Comparison of ENCODE assay signal across 10 mouse cellular contexts in the genomic region with DNA sequence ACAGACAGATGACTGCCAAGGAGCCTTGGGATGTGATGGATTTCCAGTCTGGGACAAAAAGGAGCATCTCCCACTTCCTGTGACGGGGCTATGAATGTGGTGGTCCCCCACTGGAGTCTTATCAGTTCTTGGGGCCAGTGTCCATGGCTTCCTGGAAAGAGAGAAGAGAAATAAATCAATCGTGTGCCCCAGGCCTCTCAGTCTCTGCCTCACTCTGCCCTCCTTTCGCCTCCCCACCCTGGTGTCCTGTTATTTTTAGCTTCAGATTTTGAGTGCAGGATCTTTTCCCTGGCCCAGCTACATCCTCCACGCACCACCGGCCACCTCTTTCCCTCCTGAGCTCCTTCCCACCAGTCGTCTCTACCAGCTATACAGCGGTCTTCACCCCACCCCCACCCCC. TPM values are rescaled to one million over a fixed set of nuclear protein-coding genes. Genes with fewer than 3 reads are reported as not detected.
A peak's percentile ranks its signal among the peaks of the same experiment; 100 is the strongest.
DNase-seq lines count a peak whose midpoint lies in the region; ATAC-seq and TF ChIP-seq lines count a peak whose summit lies in the region.
"Had no signal": no experiment of that assay in that cellular context is flagged by ENCODE, and none has a peak within 500 bp of the region (broad histone marks: within the 10 kb centered on the region; RNA-seq: fewer than 3 reads in every experiment).

No protein-coding gene starts in this region.

- ATAC-seq in embryonic facial prominence, embryonic 15.5 days (ENCODE audit: insufficient number of reproducible peaks, low FRiP score, low TSS enrichment, low read depth): no peak
- no peak for ATAC-seq in hindbrain, postnatal 0 days
- ATAC-seq in neural tube, embryonic 12.5 days (ENCODE audit: low FRiP score, low read depth): 0 out of 2 replicates have a peak, but pooled peaks have one; percentile 14

- H3K9ac ChIP-seq in embryonic facial prominence, embryonic 15.5 days: peak overlapping the region; percentile 43; the same call in 1 of the 2 replicates
- H3K9ac ChIP-seq in hindbrain, postnatal 0 days (replicated peaks; ENCODE audit: low read length): peak overlapping the region; percentile 74
- H3K9ac ChIP-seq in neural tube, embryonic 12.5 days: no peak overlapping the region

- H3K4me3 ChIP-seq in layer of hippocampus, adult 2 months: peak overlapping the region; percentile 88
- H3K4me3 ChIP-seq in embryonic facial prominence, embryonic 15.5 days (replicated peaks): peak overlapping the region; percentile 54
- peak overlapping the region; percentile 59 for H3K4me3 ChIP-seq in hindbrain, postnatal 0 days (ENCODE audit: low read length)
- H3K4me3 ChIP-seq in neural tube, embryonic 12.5 days: peak overlapping the region; percentile 44

- H3K27me3 ChIP-seq in embryonic facial prominence, embryonic 15.5 days: no peaks in the 10 kb centered on the region
- H3K27me3 ChIP-seq in hindbrain, postnatal 0 days (ENCODE audit: insufficient read depth, low read length): no peaks in the 10 kb centered on the region
- peaks cover 14% of the 10 kb centered on the region for H3K27me3 ChIP-seq in neural tube, embryonic 12.5 days (replicated peaks)

- H3K27ac ChIP-seq in layer of hippocampus, adult 2 months: peak overlapping the region; percentile 98
- no peak overlapping the region for H3K27ac ChIP-seq in embryonic facial prominence, embryonic 15.5 days (replicated peaks)
- H3K27ac ChIP-seq in hindbrain, postnatal 0 days: peak overlapping the region; percentile 78; the same call in 1 of the 2 replicates
- no peak overlapping the region for H3K27ac ChIP-seq in neural tube, embryonic 12.5 days

- H3K9me3 ChIP-seq in embryonic facial prominence, embryonic 15.5 days (replicated peaks): no peaks in the 10 kb centered on the region
- no peaks in the 10 kb centered on the region for H3K9me3 ChIP-seq in hindbrain, postnatal 0 days (ENCODE audit: low read length)
- H3K9me3 ChIP-seq in neural tube, embryonic 12.5 days: no peaks in the 10 kb centered on the region

- 0 out of 2 replicates have a peak, but pooled peaks cover 4% of the 10 kb centered on the region for H3K36me3 ChIP-seq in embryonic facial prominence, embryonic 15.5 days
- no peaks in the 10 kb centered on the region for H3K36me3 ChIP-seq in hindbrain, postnatal 0 days (ENCODE audit: insufficient read depth, low read length)
- no peaks in the 10 kb centered on the region for H3K36me3 ChIP-seq in neural tube, embryonic 12.5 days

- H3K4me1 ChIP-seq in embryonic facial prominence, embryonic 15.5 days: peaks cover 26% of the 10 kb centered on the region
- peaks cover 19% of the 10 kb centered on the region for H3K4me1 ChIP-seq in hindbrain, postnatal 0 days (ENCODE audit: insufficient read depth, low read length)
- H3K4me1 ChIP-seq in neural tube, embryonic 12.5 days: peaks cover 16% of the 10 kb centered on the region

- WGBS in embryonic facial prominence, embryonic 15.5 days: 65% methylated on average over 7 of the region's 7 CpGs
- 57% methylated on average over 7 of the region's 7 CpGs for WGBS in hindbrain, postnatal 0 days
- 55% methylated on average over 7 of the region's 7 CpGs for WGBS in neural tube, embryonic 12.5 days

- H3K4me2 ChIP-seq in embryonic facial prominence, embryonic 15.5 days (replicated peaks): peak overlapping the region; percentile 86
- H3K4me2 ChIP-seq in hindbrain, postnatal 0 days (ENCODE audit: low read depth, low read length): peak overlapping the region; percentile 75
- peak overlapping the region; percentile 71 for H3K4me2 ChIP-seq in neural tube, embryonic 12.5 days (replicated peaks)

- TF ChIP-seq CTCF in layer of hippocampus, adult 2 months (conservative IDR thresholded peaks at IDR 0.05): no peak
- no peak for TF ChIP-seq CTCF in hindbrain, postnatal 0 days (IDR thresholded peaks at IDR 0.05; ENCODE audit: low read depth)

- DNase-seq in layer of hippocampus, adult 2 months (ENCODE audit: low spot score in 2 of 2): no peak
- no peak for DNase-seq in layer of hippocampus, adult 9-10 months (ENCODE audit: low spot score)
- DNase-seq in hindbrain, postnatal 0 days (ENCODE audit: low spot score): no peak
- no peak for DNase-seq in c-Kit-positive CD71-positive TER-119-positive erythroid progenitor cells, embryonic 14.5 days (ENCODE audit: low spot score)
- DNase-seq in lung, postnatal 25 days (ENCODE audit: low spot score): no peak
- no peak for DNase-seq in gastrocnemius, adult 18-20 months (ENCODE audit: low spot score)

RNA-seq across cellular contexts. Expression of a gene that starts 0.5 kb away (rescaled TPM):
- total RNA-seq in layer of hippocampus, adult 2 months (2021): 1,000 to 10,000 TPM in 1 of 2 experiments, 100 to 1,000 TPM in 1; 981 to 1,025 TPM
- polyA plus RNA-seq in embryonic facial prominence, embryonic 15.5 days (2015; fragmentation: Nextera tagmentation; extraction: Ambion mirVana): 11.8 and 12.7 TPM in 2 replicates
- 281 and 357 TPM in 2 replicates for total RNA-seq in hindbrain, postnatal 0 days (2014; rRNA removed)
- 213 and 216 TPM in 2 replicates for polyA plus RNA-seq in hindbrain, postnatal 0 days (2015; fragmentation: Nextera tagmentation; extraction: Ambion mirVana)
- 25.2 and 27.8 TPM in 2 replicates for polyA plus RNA-seq in neural tube, embryonic 12.5 days (2016; fragmentation: Nextera tagmentation; extraction: Ambion mirVana)
- total RNA-seq in gastrocnemius, adult 18-20 months (2021): 1 to 10 TPM in 1 of 2 experiments, under 1 TPM in 1; 0.87 to 1.2 TPM

RNA-seq across cellular contexts. Expression of a gene that starts 9.5 kb away (rescaled TPM):
- total RNA-seq in layer of hippocampus, adult 2 months (2021): 1 to 10 TPM; 1.4 to 1.6 TPM
- 26.7 and 47.5 TPM in 2 replicates for polyA plus RNA-seq in embryonic facial prominence, embryonic 15.5 days (2015; fragmentation: Nextera tagmentation; extraction: Ambion mirVana)
- total RNA-seq in hindbrain, postnatal 0 days (2014; rRNA removed): 6.7 and 9.2 TPM in 2 replicates
- polyA plus RNA-seq in hindbrain, postnatal 0 days (2015; fragmentation: Nextera tagmentation; extraction: Ambion mirVana): 5.4 and 8.7 TPM in 2 replicates
- polyA plus RNA-seq in neural tube, embryonic 12.5 days (2016; fragmentation: Nextera tagmentation; extraction: Ambion mirVana): 0.68 and 0.85 TPM in 2 replicates
- under 1 TPM in 1 of 2 experiments, not detected in 1; 0.31 TPM for total RNA-seq in gastrocnemius, adult 18-20 months (2021)

RNA-seq across cellular contexts. Expression of a gene that starts 13.7 kb away (rescaled TPM):
- 100 to 1,000 TPM; 159 to 164 TPM for total RNA-seq in layer of hippocampus, adult 2 months (2021)
- polyA plus RNA-seq in embryonic facial prominence, embryonic 15.5 days (2015; fragmentation: Nextera tagmentation; extraction: Ambion mirVana): 20.1 and 21.0 TPM in 2 replicates
- total RNA-seq in hindbrain, postnatal 0 days (2014; rRNA removed): 19.1 and 23.7 TPM in 2 replicates
- polyA plus RNA-seq in hindbrain, postnatal 0 days (2015; fragmentation: Nextera tagmentation; extraction: Ambion mirVana): 19.9 and 21.3 TPM in 2 replicates
- polyA plus RNA-seq in neural tube, embryonic 12.5 days (2016; fragmentation: Nextera tagmentation; extraction: Ambion mirVana): 16.8 and 17.4 TPM in 2 replicates
- total RNA-seq in gastrocnemius, adult 18-20 months (2021): 10 to 100 TPM; 44.0 to 56.4 TPM

RNA-seq across cellular contexts. Expression of a gene that starts 14.2 kb away (rescaled TPM):
- not detected for total RNA-seq in layer of hippocampus, adult 2 months (2021)
- not detected in 2 replicates for polyA plus RNA-seq in embryonic facial prominence, embryonic 15.5 days (2015; fragmentation: Nextera tagmentation; extraction: Ambion mirVana)
- total RNA-seq in hindbrain, postnatal 0 days (2014; rRNA removed): 0.26 TPM in 1 of 2 replicates, not detected in the other
- polyA plus RNA-seq in hindbrain, postnatal 0 days (2015; fragmentation: Nextera tagmentation; extraction: Ambion mirVana): not detected in 2 replicates
- not detected in 2 replicates for polyA plus RNA-seq in neural tube, embryonic 12.5 days (2016; fragmentation: Nextera tagmentation; extraction: Ambion mirVana)
- not detected for total RNA-seq in gastrocnemius, adult 18-20 months (2021)
- polyA plus RNA-seq: large intestine, adult 2 months; urinary bladder, adult 2 months had no signal

RNA-seq across cellular contexts. Expression of a gene that starts 28.8 kb away (rescaled TPM):
- total RNA-seq in layer of hippocampus, adult 2 months (2021): 100 to 1,000 TPM; 295 to 339 TPM
- 416 TPM in 2 replicates for polyA plus RNA-seq in embryonic facial prominence, embryonic 15.5 days (2015; fragmentation: Nextera tagmentation; extraction: Ambion mirVana)
- 212 and 236 TPM in 2 replicates for total RNA-seq in hindbrain, postnatal 0 days (2014; rRNA removed)
- polyA plus RNA-seq in hindbrain, postnatal 0 days (2015; fragmentation: Nextera tagmentation; extraction: Ambion mirVana): 643 and 649 TPM in 2 replicates
- 527 and 552 TPM in 2 replicates for polyA plus RNA-seq in neural tube, embryonic 12.5 days (2016; fragmentation: Nextera tagmentation; extraction: Ambion mirVana)
- 100 to 1,000 TPM; 162 TPM for total RNA-seq in gastrocnemius, adult 18-20 months (2021)

Comparison
In these comparisons a context has a peak if more than half of its experiments do, and no peak if none do; other contexts are left out.
1. H3K27ac ChIP-seq: peak in layer of hippocampus, adult 2 months (single experiment) and hindbrain, postnatal 0 days (single experiment); none in embryonic facial prominence, embryonic 15.5 days (single experiment) and neural tube, embryonic 12.5 days (single experiment).
2. RNA of a gene that starts 0.5 kb away (total RNA-seq): 981 to 1,025 TPM in layer of hippocampus, adult 2 months and 281 to 357 TPM in hindbrain, postnatal 0 days; 0.87 to 1.2 TPM in gastrocnemius, adult 18-20 months; every median in the first group is over 100 times any median in the second.
3. Peak in every context shown above with its lines, with median percentiles within 50 percentile points of each other: H3K4me3 ChIP-seq and H3K4me2 ChIP-seq.